16 mouse cellular contexts compared by ENCODE assay signal in genomic region chr15:101375956-101376775, GRCm38 (mm10). TPM values are rescaled to one million over a fixed set of nuclear protein-coding genes. Genes with fewer than 3 reads are reported as not detected.
A peak's percentile ranks its signal among the peaks of the same experiment; 100 is the strongest.
DNase-seq lines count a peak whose midpoint lies in the region; ATAC-seq and TF ChIP-seq lines count a peak whose summit lies in the region.
"Had no signal": no experiment of that assay in that cellular context is flagged by ENCODE, and none has a peak within 500 bp of the region (broad histone marks: within the 10 kb centered on the region; RNA-seq: fewer than 3 reads in every experiment).

No protein-coding gene starts in this region.

- no peak overlapping the region for H3K9ac ChIP-seq in kidney, embryonic 15.5 days
- H3K9ac ChIP-seq in midbrain, postnatal 0 days (replicated peaks; ENCODE audit: low read length, poor library complexity, severe bottlenecking): no peak overlapping the region
- H3K9ac ChIP-seq in intestine, embryonic 16.5 days (ENCODE audit: low read depth, low read length): no peak overlapping the region
- H3K9ac ChIP-seq: embryonic facial prominence, embryonic 12.5 days; hindbrain, embryonic 15.5 days; limb, embryonic 12.5 days; liver, embryonic 15.5 days; midbrain, embryonic 15.5 days had no signal

- H3K4me3 ChIP-seq in kidney, embryonic 15.5 days (replicated peaks): no peak overlapping the region
- H3K4me3 ChIP-seq in midbrain, embryonic 10.5 days: no peak overlapping the region
- H3K4me3 ChIP-seq in midbrain, postnatal 0 days (ENCODE audit: low read depth, low read length): no peak overlapping the region
- H3K4me3 ChIP-seq in intestine, embryonic 16.5 days (ENCODE audit: low read length): no peak overlapping the region
- H3K4me3 ChIP-seq: embryonic facial prominence, embryonic 12.5 days; hindbrain, embryonic 15.5 days; limb, embryonic 12.5 days; liver, embryonic 15.5 days; midbrain, embryonic 15.5 days had no signal

- H3K4me2 ChIP-seq in kidney, embryonic 15.5 days: no peak overlapping the region
- H3K4me2 ChIP-seq in midbrain, postnatal 0 days (ENCODE audit: low read depth, low read length, poor library complexity, severe bottlenecking): no peak overlapping the region
- H3K4me2 ChIP-seq in intestine, embryonic 16.5 days (ENCODE audit: low read depth, low read length): no peak overlapping the region
- H3K4me2 ChIP-seq: embryonic facial prominence, embryonic 12.5 days; hindbrain, embryonic 15.5 days; limb, embryonic 12.5 days; liver, embryonic 15.5 days; midbrain, embryonic 15.5 days had no signal

- WGBS in kidney, embryonic 15.5 days: 69% methylated on average over 6 of the region's 6 CpGs
- WGBS in midbrain, embryonic 10.5 days: 76% methylated on average over 6 of the region's 6 CpGs
- WGBS in midbrain, postnatal 0 days: 64% methylated on average over 6 of the region's 6 CpGs
- WGBS in intestine, embryonic 16.5 days: 87% methylated on average over 6 of the region's 6 CpGs

- DNase-seq in kidney, postnatal 10 days: no peak
- no peak for DNase-seq in midbrain, embryonic 10.5 days (ENCODE audit: low spot score)
- DNase-seq in midbrain, postnatal 0 days (ENCODE audit: low spot score): no peak
- peak; percentile 61 for DNase-seq in cerebellum, adult 8-10 months
- DNase-seq in layer of hippocampus, postnatal 36 days: peak; percentile 37
- no peak for DNase-seq in urinary bladder, postnatal 10 days (ENCODE audit: low spot score)
- DNase-seq: adrenal gland, postnatal 10 days; thymus, postnatal 36 days had no signal

- peaks cover 55% of the 10 kb centered on the region for H3K4me1 ChIP-seq in kidney, embryonic 15.5 days
- peaks cover 25% of the 10 kb centered on the region for H3K4me1 ChIP-seq in midbrain, embryonic 10.5 days
- no peaks in the 10 kb centered on the region for H3K4me1 ChIP-seq in midbrain, postnatal 0 days (ENCODE audit: insufficient read depth, low read length)
- peaks cover 28% of the 10 kb centered on the region for H3K4me1 ChIP-seq in intestine, embryonic 16.5 days (ENCODE audit: control insufficient read depth, insufficient read depth, low read length)
- H3K4me1 ChIP-seq: embryonic facial prominence, embryonic 12.5 days; limb, embryonic 12.5 days; midbrain, embryonic 15.5 days had no signal

- TF ChIP-seq CTCF in midbrain, postnatal 0 days (IDR thresholded peaks at IDR 0.05): no peak

- peak overlapping the region; percentile 72 for H3K27ac ChIP-seq in kidney, embryonic 15.5 days
- peak overlapping the region; percentile 49; the same call in 1 of the 2 replicates for H3K27ac ChIP-seq in midbrain, embryonic 10.5 days (replicated peaks)
- H3K27ac ChIP-seq in midbrain, postnatal 0 days (ENCODE audit: low read depth, low read length): no peak overlapping the region
- H3K27ac ChIP-seq in intestine, embryonic 16.5 days (ENCODE audit: low read length): no peak overlapping the region
- H3K27ac ChIP-seq: embryonic facial prominence, embryonic 12.5 days; hindbrain, embryonic 15.5 days; limb, embryonic 12.5 days; midbrain, embryonic 15.5 days had no signal

- no peaks in the 10 kb centered on the region for H3K9me3 ChIP-seq in kidney, embryonic 15.5 days (replicated peaks)
- no peaks in the 10 kb centered on the region for H3K9me3 ChIP-seq in midbrain, embryonic 10.5 days (replicated peaks)
- no peaks in the 10 kb centered on the region for H3K9me3 ChIP-seq in midbrain, postnatal 0 days (ENCODE audit: low read length)
- H3K9me3 ChIP-seq in intestine, embryonic 16.5 days (ENCODE audit: control insufficient read depth, low read length): no peaks in the 10 kb centered on the region
- H3K9me3 ChIP-seq: embryonic facial prominence, embryonic 12.5 days; hindbrain, embryonic 15.5 days; limb, embryonic 12.5 days; liver, embryonic 15.5 days; midbrain, embryonic 15.5 days had no signal

- no peaks in the 10 kb centered on the region for H3K36me3 ChIP-seq in kidney, embryonic 15.5 days
- no peaks in the 10 kb centered on the region for H3K36me3 ChIP-seq in midbrain, embryonic 10.5 days
- H3K36me3 ChIP-seq in midbrain, postnatal 0 days (ENCODE audit: insufficient read depth, low read length): no peaks in the 10 kb centered on the region
- H3K36me3 ChIP-seq in intestine, embryonic 16.5 days (ENCODE audit: control insufficient read depth, insufficient read depth, low read length): no peaks in the 10 kb centered on the region
- H3K36me3 ChIP-seq: embryonic facial prominence, embryonic 12.5 days; hindbrain, embryonic 15.5 days; limb, embryonic 12.5 days; liver, embryonic 15.5 days; midbrain, embryonic 15.5 days had no signal

- no peak for ATAC-seq in kidney, embryonic 15.5 days (replicated peaks; ENCODE audit: low FRiP score)
- ATAC-seq in midbrain, postnatal 0 days (ENCODE audit: low FRiP score): no peak
- ATAC-seq in intestine, embryonic 16.5 days: no peak
- ATAC-seq: midbrain, embryonic 15.5 days had no signal

- 0 out of 2 replicates have a peak, but pooled peaks cover 3% of the 10 kb centered on the region for H3K27me3 ChIP-seq in kidney, embryonic 15.5 days
- no peaks in the 10 kb centered on the region for H3K27me3 ChIP-seq in midbrain, embryonic 10.5 days (ENCODE audit: low read depth, poor library complexity, severe bottlenecking)
- H3K27me3 ChIP-seq in midbrain, postnatal 0 days (ENCODE audit: insufficient read depth, low read length): no peaks in the 10 kb centered on the region
- no peaks in the 10 kb centered on the region for H3K27me3 ChIP-seq in intestine, embryonic 16.5 days (replicated peaks; ENCODE audit: control insufficient read depth, insufficient read depth, low read length)
- H3K27me3 ChIP-seq: embryonic facial prominence, embryonic 12.5 days; hindbrain, embryonic 15.5 days; liver, embryonic 15.5 days; midbrain, embryonic 15.5 days had no signal

RNA-seq across cellular contexts. Expression of gene Krt80, which starts 6.2 kb away (rescaled TPM):
- polyA plus RNA-seq in kidney, embryonic 15.5 days (2015; fragmentation: Nextera tagmentation; extraction: Ambion mirVana): 1.6 and 2.3 TPM in 2 replicates
- 0.06 TPM in 1 of 2 replicates, not detected in the other for polyA plus RNA-seq in midbrain, embryonic 10.5 days (2016; fragmentation: Nextera tagmentation; extraction: Ambion mirVana)
- total RNA-seq in midbrain, postnatal 0 days (2014; rRNA removed): 0.09 and 1.0 TPM in 2 replicates
- polyA plus RNA-seq in midbrain, postnatal 0 days (2015; fragmentation: Nextera tagmentation; extraction: Ambion mirVana): 0.16 and 0.33 TPM in 2 replicates
- under 1 TPM in 1 of 2 experiments, not detected in 1; 0.46 TPM for total RNA-seq in layer of hippocampus, postnatal 36 days (2021)
- 1.1 and 1.2 TPM in 2 replicates for polyA plus RNA-seq in intestine, embryonic 16.5 days (2015; fragmentation: Nextera tagmentation; extraction: Ambion mirVana)
- total RNA-seq: CH12.LX had no signal

RNA-seq across cellular contexts. Expression of gene Krt7, which starts 34.7 kb away (rescaled TPM):
- 69.4 and 73.4 TPM in 2 replicates for polyA plus RNA-seq in kidney, embryonic 15.5 days (2015; fragmentation: Nextera tagmentation; extraction: Ambion mirVana)
- polyA plus RNA-seq in midbrain, embryonic 10.5 days (2016; fragmentation: Nextera tagmentation; extraction: Ambion mirVana): 9.7 and 11.4 TPM in 2 replicates
- total RNA-seq in midbrain, postnatal 0 days (2014; rRNA removed): 0.49 and 0.52 TPM in 2 replicates
- polyA plus RNA-seq in midbrain, postnatal 0 days (2015; fragmentation: Nextera tagmentation; extraction: Ambion mirVana): 0.20 and 0.82 TPM in 2 replicates
- total RNA-seq in layer of hippocampus, postnatal 36 days (2021): not detected
- 156 and 160 TPM in 2 replicates for polyA plus RNA-seq in intestine, embryonic 16.5 days (2015; fragmentation: Nextera tagmentation; extraction: Ambion mirVana)

Comparison
In these comparisons a context has a peak if more than half of its experiments do, and no peak if none do; other contexts are left out.
1. H3K27ac ChIP-seq: peak in kidney, embryonic 15.5 days (single experiment) and midbrain, embryonic 10.5 days (single experiment); none in midbrain, postnatal 0 days (single experiment) and intestine, embryonic 16.5 days (single experiment).
2. DNase-seq: peak in cerebellum, adult 8-10 months (single experiment) and layer of hippocampus, postnatal 36 days (2 of 2); none in kidney, postnatal 10 days (single experiment), midbrain, embryonic 10.5 days (single experiment), midbrain, postnatal 0 days (single experiment) and urinary bladder, postnatal 10 days (single experiment).